Mouse (Mus musculus) brain, embryonic 14.5 days (tissue): ENCODE measurements at regions not wholly inside any gene's neighbourhood (a gene's known extent, or its start where the extent isn't known, plus 50 kb on each side); places are given as distances from the start of the nearest gene placed in this dataset.

Experiments used
- DNase-seq: peaks from one replicate; pipeline ENCODE4 v3.0.0-alpha.2; 2011; ENCODE audit warnings: low read depth
- CTCF ChIP-seq: fragments of 200-500 bp; IDR thresholded peaks from 2 replicates; pipeline ENCODE4 v1.5.1; 2012; ENCODE audit warnings: inconsistent platforms, mild to moderate bottlenecking, moderate library complexity, borderline replicate concordance; ENCODE audit not compliant: insufficient read depth, insufficient read length; ENCODE audit errors: extremely low read depth
- POLR2A ChIP-seq: fragments of 200-500 bp; IDR thresholded peaks from 2 replicates; pipeline ENCODE4 v1.6.1; 2012; ENCODE audit warnings: mild to moderate bottlenecking, inconsistent platforms, borderline replicate concordance; ENCODE audit not compliant: poor library complexity, insufficient read depth, insufficient read length, severe bottlenecking; ENCODE audit errors: extremely low read depth

- no peak for TF ChIP-seq POLR2A
- DNase-seq: no peak
Measured at GRCm38 (mm10) chr15:93131056-93131455, 143.9 kb downstream of the Gxylt1 start.

DNA sequence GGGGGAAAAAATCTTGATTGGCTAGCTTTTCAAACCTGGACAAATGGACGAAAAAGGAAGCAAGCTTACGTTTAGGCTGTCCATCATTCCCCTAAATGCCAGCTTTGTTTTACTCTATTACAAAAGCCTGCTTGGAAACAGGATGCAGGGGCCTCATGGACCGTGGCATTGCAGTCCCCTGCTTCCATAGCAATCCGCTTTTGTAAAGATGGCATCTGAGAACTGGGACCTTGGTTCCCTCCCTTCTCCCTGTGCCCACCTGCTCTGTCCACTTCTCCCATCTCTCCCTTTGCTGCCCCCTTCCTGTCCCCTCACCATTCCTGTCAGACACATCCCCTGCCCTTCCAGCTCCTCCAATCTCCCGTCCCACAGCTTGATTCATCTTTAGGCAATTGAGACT, 149.7 kb downstream of the Gxylt1 start:
- DNase-seq: peak; percentile 57
- TF ChIP-seq POLR2A (no peak), CTCF (no peak)

GRCm38 (mm10) chr15:93121156-93121555, 153.8 kb downstream of the Gxylt1 start:
- no peak for DNase-seq
- TF ChIP-seq POLR2A: no peak
- no peak for TF ChIP-seq CTCF

GRCm38 (mm10) chr15:93117806-93118205, 157.2 kb downstream of the Gxylt1 start:
- DNase-seq: peak; percentile 71

DNA sequence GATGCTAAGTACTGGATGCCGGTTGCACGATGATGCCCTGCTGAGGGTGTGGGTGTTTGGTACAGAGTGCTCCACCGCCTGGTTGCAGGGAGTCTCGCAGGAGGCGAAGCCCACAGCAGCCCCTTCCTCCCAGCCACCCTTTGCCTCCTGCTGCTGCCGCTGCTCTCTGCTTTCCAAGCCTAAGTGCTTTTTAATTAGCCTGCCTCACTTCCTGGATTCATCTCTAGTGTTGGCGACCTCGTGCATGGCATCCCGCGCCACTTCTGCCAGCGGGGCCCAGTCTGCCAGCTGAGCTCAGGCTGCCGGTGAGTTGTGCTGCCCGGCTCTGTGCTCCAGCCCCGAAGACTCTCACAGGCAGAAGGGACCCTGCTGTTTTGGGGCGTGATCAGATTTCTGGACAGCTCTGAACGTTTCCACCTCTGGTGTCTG, 159.3 kb downstream of the Gxylt1 start:
- TF ChIP-seq CTCF (peak; percentile 52), POLR2A (no peak)
- peak; percentile 91 for DNase-seq

GRCm38 (mm10) chr15:93104936-93105335, 170.0 kb downstream of the Gxylt1 start:
- TF ChIP-seq POLR2A (no peak), CTCF (no peak)
- DNase-seq: no peak

GRCm38 (mm10) chr15:93103426-93103825, 171.6 kb downstream of the Gxylt1 start:
- TF ChIP-seq CTCF (no peak), POLR2A (no peak)
- DNase-seq: no peak

GRCm38 (mm10) chr15:93101881-93102280, 173.1 kb downstream of the Gxylt1 start:
- DNase-seq: no peak
- TF ChIP-seq POLR2A (no peak), CTCF (no peak)

DNA sequence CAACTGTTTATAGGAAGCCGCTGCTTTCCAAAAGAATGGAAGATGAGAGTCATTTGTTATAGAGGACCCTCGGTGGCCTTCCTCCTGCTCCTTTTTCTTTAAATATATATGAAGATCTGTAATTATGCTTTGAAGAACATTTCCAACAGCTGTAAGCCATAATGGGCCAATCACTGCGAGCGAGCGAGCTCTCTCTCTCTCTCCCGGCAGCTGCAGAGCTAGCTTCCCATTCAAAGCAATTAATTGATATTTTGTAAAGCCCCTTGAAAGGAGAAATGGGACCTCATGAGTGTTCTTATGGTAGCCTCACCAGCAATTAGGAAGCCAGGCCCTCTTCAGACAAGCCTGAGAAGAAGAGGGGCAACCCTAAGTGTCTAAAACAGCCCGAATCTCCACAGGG, 174.1 kb downstream of the Gxylt1 start:
- TF ChIP-seq POLR2A (no peak), CTCF (no peak)
- DNase-seq: peak; percentile 62

DNA sequence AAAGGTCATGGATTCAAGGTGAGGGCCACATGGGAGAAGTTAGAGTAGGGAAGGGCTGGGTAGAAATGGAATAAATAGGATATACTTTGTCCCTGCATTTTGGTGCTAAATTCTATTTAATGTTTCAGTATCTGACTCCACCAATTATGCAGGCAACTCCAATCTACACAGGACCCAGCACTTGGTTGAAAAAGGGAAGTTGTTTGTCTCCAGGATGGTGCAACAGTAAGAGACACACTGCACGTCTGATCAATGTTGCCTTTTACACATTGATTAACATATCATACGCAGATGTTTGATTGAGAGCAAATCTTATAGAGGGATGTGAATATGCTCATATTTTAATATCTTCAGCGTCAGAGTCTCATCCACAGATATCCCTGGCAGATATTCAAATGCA, 175.1 kb downstream of the Gxylt1 start:
- DNase-seq: no peak
- TF ChIP-seq CTCF (no peak), POLR2A (no peak)

DNA sequence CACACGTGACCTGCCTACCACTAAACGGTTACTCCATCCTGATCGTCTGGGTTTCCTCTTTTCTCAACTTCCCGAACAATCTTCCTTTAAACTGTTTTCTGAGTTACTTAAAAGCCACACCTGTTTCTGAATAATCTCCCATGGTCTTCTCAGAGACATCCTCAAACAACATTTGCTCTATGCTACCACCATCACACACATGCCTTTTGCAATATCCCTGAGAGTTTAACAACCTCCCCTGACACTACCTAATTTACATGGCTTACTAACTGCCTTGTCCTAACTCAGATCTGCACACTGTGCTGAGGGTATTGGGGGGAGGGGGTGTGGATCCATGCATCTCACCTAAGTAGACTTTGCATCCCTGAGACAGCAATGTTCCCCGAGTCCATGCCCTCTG, 178.6 kb downstream of the Gxylt1 start:
- DNase-seq: no peak
- TF ChIP-seq CTCF: no peak
- TF ChIP-seq POLR2A: no peak

- no peak for DNase-seq
- no peak for TF ChIP-seq POLR2A
- no peak for TF ChIP-seq CTCF
Measured at GRCm38 (mm10) chr15:93095224-93095623, 179.8 kb downstream of the Gxylt1 start.

- TF ChIP-seq POLR2A (no peak), CTCF (no peak)
- no peak for DNase-seq
Measured at GRCm38 (mm10) chr15:93094202-93095135, 180.5 kb downstream of the Gxylt1 start.
